Mouse (Mus musculus): Measurements from ENCODE around the gene Dusp9.

Gene Dusp9

GRCm38 (mm10) chrX:73639255-73639675, at the start of gene Dusp9:
TSS of gene Dusp9 (plus strand) at chrX:73639419.
- peak; percentile 50 for DNase-seq (ENCODE audit: low read depth, low spot score)

GRCm38 (mm10) chrX:73593212-73593611, 46.0 kb upstream of the Dusp9 start:
- no peak for DNase-seq (ENCODE audit: low read depth, low spot score)

- DNase-seq (ENCODE audit: low read depth, low spot score), result no peak
Observed at GRCm38 (mm10) chrX:73594451-73595121, 44.6 kb upstream of the Dusp9 start.

- DNase-seq (ENCODE audit: low read depth, low spot score), result no peak
Observed at GRCm38 (mm10) chrX:73595297-73595938, 43.8 kb upstream of the Dusp9 start.

- DNase-seq (ENCODE audit: low read depth, low spot score), result no peak
Observed at GRCm38 (mm10) chrX:73601456-73601855, 37.8 kb upstream of the Dusp9 start.

GRCm38 (mm10) chrX:73613665-73614064, 25.6 kb upstream of the Dusp9 start:
- no peak for DNase-seq (ENCODE audit: low read depth, low spot score)

- no peak for DNase-seq (ENCODE audit: low read depth, low spot score)
Observed at GRCm38 (mm10) chrX:73615876-73616275, 23.3 kb upstream of the Dusp9 start.

GRCm38 (mm10) chrX:73619401-73619800, 19.8 kb upstream of the Dusp9 start:
- DNase-seq (ENCODE audit: low read depth, low spot score), result no peak

GRCm38 (mm10) chrX:73619890-73620289, 19.3 kb upstream of the Dusp9 start:
- no peak for DNase-seq (ENCODE audit: low read depth, low spot score)

GRCm38 (mm10) chrX:73626981-73627380, 12.2 kb upstream of the Dusp9 start:
- no peak for DNase-seq (ENCODE audit: low read depth, low spot score)

GRCm38 (mm10) chrX:73635425-73635824, 3.8 kb upstream of the Dusp9 start:
- no peak for DNase-seq (ENCODE audit: low read depth, low spot score)

- DNase-seq (ENCODE audit: low read depth, low spot score), result no peak
Observed at GRCm38 (mm10) chrX:73637415-73637814, 1.8 kb upstream of the Dusp9 start.

- DNase-seq (ENCODE audit: low read depth, low spot score), result no peak
Observed at GRCm38 (mm10) chrX:73639901-73640469, 766 bp downstream of the Dusp9 start.

- no peak for DNase-seq (ENCODE audit: low read depth, low spot score)
Observed at GRCm38 (mm10) chrX:73645121-73645520, 5.9 kb downstream of the Dusp9 start.

GRCm38 (mm10) chrX:73650869-73651268, 11.7 kb downstream of the Dusp9 start:
- DNase-seq (ENCODE audit: low read depth, low spot score), result no peak

GRCm38 (mm10) chrX:73653392-73653791, 14.2 kb downstream of the Dusp9 start:
- no peak for DNase-seq (ENCODE audit: low read depth, low spot score)

GRCm38 (mm10) chrX:73654177-73654576, 15.0 kb downstream of the Dusp9 start:
- DNase-seq (ENCODE audit: low read depth, low spot score), result no peak

- no peak for DNase-seq (ENCODE audit: low read depth, low spot score)
Observed at GRCm38 (mm10) chrX:73655529-73655928, 16.3 kb downstream of the Dusp9 start.

GRCm38 (mm10) chrX:73658391-73658790, 19.2 kb downstream of the Dusp9 start:
- no peak for DNase-seq (ENCODE audit: low read depth, low spot score)

- no peak for DNase-seq (ENCODE audit: low read depth, low spot score)
Observed at GRCm38 (mm10) chrX:73658936-73659574, 19.8 kb downstream of the Dusp9 start.

GRCm38 (mm10) chrX:73659575-73660283, 20.5 kb downstream of the Dusp9 start, which contains the start of gene Pnck:
TSS of gene Pnck (minus strand) at chrX:73660117.
- DNase-seq (ENCODE audit: low read depth, low spot score), result no peak

GRCm38 (mm10) chrX:73660284-73660665, 21.1 kb downstream of the Dusp9 start:
- no peak for DNase-seq (ENCODE audit: low read depth, low spot score)

Measured in WW6 (cell line).